Mouse (Mus musculus): ENCODE measurements around the gene Ube2ql1. TPM values are rescaled to one million over a fixed set of nuclear protein-coding genes. Genes with fewer than 3 reads are reported as not detected.

The Ube2ql1 gene
- polyA plus RNA-seq, 1 experiment from 2014 or later, result 0.96 TPM

GRCm38 (mm10) chr13:69740331-69741285 lies 919 bp upstream of the Ube2ql1 start:
- WGBS, result 1% methylated on average over 29 of the region's 29 CpGs
- peaks cover 24% of the 10 kb centered on the region for H3K4me1 ChIP-seq
- peak overlapping the region; percentile 80 for H3K27ac ChIP-seq (replicated peaks)
- no peaks in the 10 kb centered on the region for H3K36me3 ChIP-seq
- H3K9me3 ChIP-seq (replicated peaks), result 0 out of 2 replicates have a peak, but pooled peaks cover 5% of the 10 kb centered on the region
- peaks cover 62% of the 10 kb centered on the region for H3K27me3 ChIP-seq (ENCODE audit: low read depth, poor library complexity, severe bottlenecking)
- peak overlapping the region; percentile 81 for H3K4me3 ChIP-seq
- DNase-seq (ENCODE audit: low spot score), result peak; percentile 65

GRCm38 (mm10) chr13:69739091-69739758 lies 464 bp downstream of the Ube2ql1 start:
- Histone ChIP-seq H3K9me3 (replicated peaks) (0 out of 2 replicates have a peak, but pooled peaks cover 5% of the 10 kb centered on the region), H3K27me3 (ENCODE audit: low read depth, poor library complexity, severe bottlenecking) (peaks cover 73% of the 10 kb centered on the region), H3K27ac (replicated peaks) (peak overlapping the region; percentile 80)

GRCm38 (mm10) chr13:69738461-69738971 lies 1.2 kb downstream of the Ube2ql1 start:
- peak overlapping the region; percentile 81 for H3K4me3 ChIP-seq
- peaks cover 73% of the 10 kb centered on the region for H3K27me3 ChIP-seq (ENCODE audit: low read depth, poor library complexity, severe bottlenecking)
- WGBS, result under 1% methylated on average over 40 of the region's 40 CpGs
- DNase-seq (ENCODE audit: low spot score), result peak; percentile 55
- no peak overlapping the region; the same call in 1 of the 2 replicates for H3K27ac ChIP-seq (replicated peaks)
- no peaks in the 10 kb centered on the region for H3K36me3 ChIP-seq
- peaks cover 24% of the 10 kb centered on the region for H3K4me1 ChIP-seq
- H3K9me3 ChIP-seq (replicated peaks), result 0 out of 2 replicates have a peak, but pooled peaks cover 5% of the 10 kb centered on the region

More at GRCm38 (mm10) chr13:69739091-69739758, 464 bp downstream of the Ube2ql1 start:
- Histone ChIP-seq H3K4me1 (peaks cover 24% of the 10 kb centered on the region), H3K4me3 (peak overlapping the region; percentile 81), H3K36me3 (no peaks in the 10 kb centered on the region)
- DNase-seq (ENCODE audit: low spot score), result no peak
- 0% methylated on average over 77 of the region's 78 CpGs for WGBS

- Histone ChIP-seq H3K9me3 (replicated peaks) (0 out of 2 replicates have a peak, but pooled peaks cover 5% of the 10 kb centered on the region), H3K27me3 (ENCODE audit: low read depth, poor library complexity, severe bottlenecking) (peaks cover 73% of the 10 kb centered on the region), H3K4me3 (peak overlapping the region; percentile 81), H3K4me1 (peaks cover 24% of the 10 kb centered on the region), H3K36me3 (no peaks in the 10 kb centered on the region), H3K27ac (replicated peaks) (no peak overlapping the region)
- 16% methylated on average over 18 of the region's 19 CpGs for WGBS
- DNase-seq (ENCODE audit: low spot score), result no peak
These were observed 2.1 kb downstream of the Ube2ql1 start for GRCm38 (mm10) chr13:69737444-69738185.

GRCm38 (mm10) chr13:69732636-69733035 lies 7.1 kb downstream of the Ube2ql1 start:
- no peaks in the 10 kb centered on the region for H3K9me3 ChIP-seq (replicated peaks)
- H3K27me3 ChIP-seq (ENCODE audit: low read depth, poor library complexity, severe bottlenecking), result peaks cover 31% of the 10 kb centered on the region
- 96% methylated on average over 6 of the region's 6 CpGs for WGBS
- no peak overlapping the region for H3K27ac ChIP-seq (replicated peaks)
- H3K36me3 ChIP-seq, result no peaks in the 10 kb centered on the region
- H3K4me1 ChIP-seq, result peaks cover 4% of the 10 kb centered on the region
- DNase-seq (ENCODE audit: low spot score), result no peak
- no peak overlapping the region for H3K4me3 ChIP-seq

GRCm38 (mm10) chr13:69725376-69725775 lies 14.3 kb downstream of the Ube2ql1 start:
- no peaks in the 10 kb centered on the region for H3K36me3 ChIP-seq
- H3K4me1 ChIP-seq, result no peaks in the 10 kb centered on the region
- H3K4me3 ChIP-seq, result no peak overlapping the region
- no peaks in the 10 kb centered on the region for H3K9me3 ChIP-seq (replicated peaks)
- no peak for DNase-seq (ENCODE audit: low spot score)
- H3K27me3 ChIP-seq (ENCODE audit: low read depth, poor library complexity, severe bottlenecking), result no peaks in the 10 kb centered on the region
- 93% methylated on average over 3 of the region's 3 CpGs for WGBS
- no peak overlapping the region for H3K27ac ChIP-seq (replicated peaks)

- WGBS, result 16% methylated on average over 6 of the region's 6 CpGs
- H3K27ac ChIP-seq (replicated peaks), result no peak overlapping the region
- H3K27me3 ChIP-seq (ENCODE audit: low read depth, poor library complexity, severe bottlenecking), result no peaks in the 10 kb centered on the region
These were observed 18.5 kb downstream of the Ube2ql1 start for GRCm38 (mm10) chr13:69721141-69721540.

GRCm38 (mm10) chr13:69717860-69718598 lies 21.7 kb downstream of the Ube2ql1 start:
- Histone ChIP-seq H3K9me3 (replicated peaks) (no peaks in the 10 kb centered on the region), H3K36me3 (no peaks in the 10 kb centered on the region), H3K27ac (replicated peaks) (no peak overlapping the region), H3K27me3 (ENCODE audit: low read depth, poor library complexity, severe bottlenecking) (no peaks in the 10 kb centered on the region), H3K4me3 (no peak overlapping the region), H3K4me1 (peaks cover 10% of the 10 kb centered on the region)
- DNase-seq (ENCODE audit: low spot score), result no peak
- WGBS, result 20% methylated on average over 11 of the region's 11 CpGs

More at GRCm38 (mm10) chr13:69721141-69721540, 18.5 kb downstream of the Ube2ql1 start:
- H3K4me1 ChIP-seq, result peaks cover 10% of the 10 kb centered on the region
- H3K4me3 ChIP-seq, result no peak overlapping the region
- H3K36me3 ChIP-seq, result no peaks in the 10 kb centered on the region
- H3K9me3 ChIP-seq (replicated peaks), result no peaks in the 10 kb centered on the region
- no peak for DNase-seq (ENCODE audit: low spot score)

- 0 out of 2 replicates have a peak, but pooled peaks cover under 1% of the 10 kb centered on the region for H3K27me3 ChIP-seq (ENCODE audit: low read depth, poor library complexity, severe bottlenecking)
- H3K4me1 ChIP-seq, result no peaks in the 10 kb centered on the region
- 94% methylated on average over 7 of the region's 7 CpGs for WGBS
- no peaks in the 10 kb centered on the region for H3K9me3 ChIP-seq (replicated peaks)
- H3K27ac ChIP-seq (replicated peaks), result no peak overlapping the region
- H3K36me3 ChIP-seq, result no peaks in the 10 kb centered on the region
- H3K4me3 ChIP-seq, result no peak overlapping the region
- no peak for DNase-seq (ENCODE audit: low spot score)
These were observed 31.5 kb downstream of the Ube2ql1 start for GRCm38 (mm10) chr13:69708236-69708635.

GRCm38 (mm10) chr13:69707496-69707895 lies 32.2 kb downstream of the Ube2ql1 start:
- no peak overlapping the region for H3K27ac ChIP-seq (replicated peaks)
- 92% methylated on average over 12 of the region's 12 CpGs for WGBS
- DNase-seq (ENCODE audit: low spot score), result no peak
- no peaks in the 10 kb centered on the region for H3K4me1 ChIP-seq
- H3K9me3 ChIP-seq (replicated peaks), result no peaks in the 10 kb centered on the region
- no peaks in the 10 kb centered on the region for H3K36me3 ChIP-seq
- 0 out of 2 replicates have a peak, but pooled peaks cover 4% of the 10 kb centered on the region for H3K27me3 ChIP-seq (ENCODE audit: low read depth, poor library complexity, severe bottlenecking)
- no peak overlapping the region for H3K4me3 ChIP-seq

- H3K9me3 ChIP-seq (replicated peaks), result no peaks in the 10 kb centered on the region
- H3K27me3 ChIP-seq (ENCODE audit: low read depth, poor library complexity, severe bottlenecking), result 0 out of 2 replicates have a peak, but pooled peaks cover 4% of the 10 kb centered on the region
- DNase-seq (ENCODE audit: low spot score), result no peak
- no peaks in the 10 kb centered on the region for H3K36me3 ChIP-seq
- no peaks in the 10 kb centered on the region for H3K4me1 ChIP-seq
- H3K4me3 ChIP-seq, result no peak overlapping the region
- no peak overlapping the region for H3K27ac ChIP-seq (replicated peaks)
- WGBS, result 63% methylated on average over 2 of the region's 2 CpGs
These were observed 32.8 kb downstream of the Ube2ql1 start for GRCm38 (mm10) chr13:69706919-69707318.

All from midbrain, embryonic 10.5 days (tissue).